ENCODE assay signal across 8 mouse cellular contexts in genomic region chr7:110432301-110432700, GRCm38 (mm10).
DNase-seq lines count a peak whose midpoint lies in the region; ATAC-seq and TF ChIP-seq lines count a peak whose summit lies in the region.

No protein-coding gene starts in this region.

- H3K4me1 ChIP-seq in cortical plate, adult 2 months (ENCODE audit: control insufficient read depth, insufficient read depth, low read length), result no peaks in the 10 kb centered on the region; the same call in 1 of the 2 replicates
- H3K4me1 ChIP-seq in hindbrain, embryonic 15.5 days (replicated peaks), result no peaks in the 10 kb centered on the region

- peaks cover 10% of the 10 kb centered on the region; the same call in 1 of the 2 replicates for H3K36me3 ChIP-seq in hindbrain, embryonic 15.5 days

- peak; percentile 23 for DNase-seq in ovary, postnatal 14 days (ENCODE audit: low spot score)
- no peak for DNase-seq in ovary, adult 18-20 months (ENCODE audit: low spot score)
- DNase-seq in adipocyte (ENCODE audit: low spot score), result peak; percentile 62
- peak; percentile 12 to 16 for DNase-seq in left cerebral cortex, adult 8-10 months (ENCODE audit: low spot score in 2 of 2)
- DNase-seq in natural killer cell, adult 2 months (ENCODE audit: low spot score in 2 of 2), result peak; percentile 8 to 44
- peak; percentile 71 for DNase-seq in thymus, postnatal 4 days

- no peaks in the 10 kb centered on the region for H3K27me3 ChIP-seq in hindbrain, embryonic 15.5 days

- H3K27ac ChIP-seq in cortical plate, adult 2 months (ENCODE audit: insufficient read depth, low read length), result no peak overlapping the region
- no peak overlapping the region for H3K27ac ChIP-seq in hindbrain, embryonic 15.5 days (replicated peaks)

- H3K9ac ChIP-seq in hindbrain, embryonic 15.5 days, result no peak overlapping the region

- 24% methylated on average over 4 of the region's 4 CpGs for WGBS in hindbrain, embryonic 15.5 days

- TF ChIP-seq CTCF in cortical plate, adult 2 months (IDR thresholded peaks at IDR 0.05; ENCODE audit: extremely low read depth, insufficient read depth, low read length), result peak; percentile 72

- H3K4me3 ChIP-seq in cortical plate, adult 2 months (ENCODE audit: insufficient read depth, low read length), result no peak overlapping the region
- no peak overlapping the region for H3K4me3 ChIP-seq in hindbrain, embryonic 15.5 days

- 0 out of 2 replicates have a peak, but pooled peaks have one; percentile 23 for ATAC-seq in hindbrain, embryonic 15.5 days (ENCODE audit: low FRiP score, low read depth)

- TF ChIP-seq POLR2A in cortical plate, adult 2 months (IDR thresholded peaks at IDR 0.05; ENCODE audit: extremely low read depth, insufficient read depth, low read length), result no peak

- H3K4me2 ChIP-seq in hindbrain, embryonic 15.5 days, result no peak overlapping the region

- H3K9me3 ChIP-seq in hindbrain, embryonic 15.5 days, result no peaks in the 10 kb centered on the region
